Mouse (Mus musculus) naive thymus-derived CD4-positive, alpha-beta T cell, adult 2 months (primary cell): Measurements from ENCODE around the gene Ager.

ENCODE experiments used
- DNase-seq: peaks from one replicate; pipeline ENCODE4 v3.0.0-alpha.2; 2011; ENCODE audit warnings: low read depth

Gene Ager

GRCm38 (mm10) chr17:34632261-34632691, 34.6 kb downstream of the Ager start:
- peak; percentile 79 for DNase-seq

- no peak for DNase-seq
These were observed 38.0 kb downstream of the Ager start for GRCm38 (mm10) chr17:34635671-34636070.

GRCm38 (mm10) chr17:34637459-34637858, 39.8 kb downstream of the Ager start:
- DNase-seq, result no peak

- DNase-seq, result no peak
These were observed 42.0 kb downstream of the Ager start for GRCm38 (mm10) chr17:34639461-34640255.

- no peak for DNase-seq
These were observed 43.3 kb downstream of the Ager start for GRCm38 (mm10) chr17:34640778-34641601.

- no peak for DNase-seq
These were observed 44.3 kb downstream of the Ager start for GRCm38 (mm10) chr17:34641945-34642344.

GRCm38 (mm10) chr17:34643379-34643778, 45.7 kb downstream of the Ager start:
- no peak for DNase-seq

GRCm38 (mm10) chr17:34643944-34644343, 46.3 kb downstream of the Ager start:
- DNase-seq, result peak; percentile 24

- DNase-seq, result peak; percentile 98
These were observed 46.9 kb downstream of the Ager start, which contains the start of gene Fkbpl for GRCm38 (mm10) chr17:34644608-34645007. TSS of gene Fkbpl (plus strand) at chr17:34644764.

- no peak for DNase-seq
These were observed 47.7 kb downstream of the Ager start for GRCm38 (mm10) chr17:34645256-34645829.

GRCm38 (mm10) chr17:34645831-34646511, 48.3 kb downstream of the Ager start:
- peak; percentile 25 for DNase-seq

GRCm38 (mm10) chr17:34646906-34647787, 49.5 kb downstream of the Ager start, which contains the start of gene Atf6b:
TSS of gene Atf6b (plus strand) at chr17:34647146.
- DNase-seq, result peak; percentile 97

GRCm38 (mm10) chr17:34648141-34648890, 50.7 kb downstream of the Ager start:
- DNase-seq, result no peak

GRCm38 (mm10) chr17:34649106-34649864, 51.6 kb downstream of the Ager start:
- no peak for DNase-seq
